Mouse (Mus musculus): Measurements from ENCODE around the gene Gm49486.
"Not testable (repeated sequence)": the region's sequence is repeated elsewhere in the genome, so short reads cannot be mapped to it uniquely, and the experiment has no call there.

Gene Gm49486

GRCm38 (mm10) chr15:79225780-79226179 is 3.4 kb upstream of the Gm49486 start:
- not testable (repeated sequence) for DNase-seq (ENCODE audit: low spot score in 2 of 2)

GRCm38 (mm10) chr15:79235268-79235667 is 6.1 kb downstream of the Gm49486 start:
- no peak for DNase-seq (ENCODE audit: low spot score in 2 of 2)

- no peak for DNase-seq (ENCODE audit: low spot score in 2 of 2)
Measured at GRCm38 (mm10) chr15:79238036-79238435, 8.8 kb downstream of the Gm49486 start.

GRCm38 (mm10) chr15:79242574-79243233 is 13.5 kb downstream of the Gm49486 start:
- no peak for DNase-seq (ENCODE audit: low spot score in 2 of 2)

GRCm38 (mm10) chr15:79243234-79244042 is 14.2 kb downstream of the Gm49486 start:
- DNase-seq (ENCODE audit: low spot score in 2 of 2) = peak; percentile 98 to 99

GRCm38 (mm10) chr15:79244071-79244893 is 15.1 kb downstream of the Gm49486 start:
- DNase-seq (ENCODE audit: low spot score in 2 of 2) = no peak

GRCm38 (mm10) chr15:79245321-79245720 is 16.1 kb downstream of the Gm49486 start:
- DNase-seq (ENCODE audit: low spot score in 2 of 2) = no peak

GRCm38 (mm10) chr15:79250236-79250635 is 21.0 kb downstream of the Gm49486 start:
- DNase-seq (ENCODE audit: low spot score in 2 of 2) = no peak

- DNase-seq (ENCODE audit: low spot score in 2 of 2) = no peak
Measured at GRCm38 (mm10) chr15:79251168-79251567, 22.0 kb downstream of the Gm49486 start.

- DNase-seq (ENCODE audit: low spot score in 2 of 2) = no peak
Measured at GRCm38 (mm10) chr15:79251781-79252491, 22.7 kb downstream of the Gm49486 start.

- DNase-seq (ENCODE audit: low spot score in 2 of 2) = no peak
Measured at GRCm38 (mm10) chr15:79252580-79252979, 23.4 kb downstream of the Gm49486 start.

- no peak for DNase-seq (ENCODE audit: low spot score in 2 of 2)
Measured at GRCm38 (mm10) chr15:79254661-79255060, 25.5 kb downstream of the Gm49486 start, which contains the start of gene Slc16a8. Slc16a8 (minus strand) TSS chr15:79254761.

- no peak for DNase-seq (ENCODE audit: low spot score in 2 of 2)
Measured at GRCm38 (mm10) chr15:79258521-79258920, 29.3 kb downstream of the Gm49486 start.

- peak in 1 of 2 experiments; percentile 20 for DNase-seq (ENCODE audit: low spot score in 2 of 2)
Measured at GRCm38 (mm10) chr15:79261095-79261725, 32.0 kb downstream of the Gm49486 start.

- no peak for DNase-seq (ENCODE audit: low spot score in 2 of 2)
Measured at GRCm38 (mm10) chr15:79261757-79262156, 32.6 kb downstream of the Gm49486 start.

GRCm38 (mm10) chr15:79262375-79262774 is 33.2 kb downstream of the Gm49486 start:
- DNase-seq (ENCODE audit: low spot score in 2 of 2) = no peak

- DNase-seq (ENCODE audit: low spot score in 2 of 2) = no peak
Measured at GRCm38 (mm10) chr15:79262786-79263309, 33.7 kb downstream of the Gm49486 start.

- DNase-seq (ENCODE audit: low spot score in 2 of 2) = no peak
Measured at GRCm38 (mm10) chr15:79263726-79264125, 34.5 kb downstream of the Gm49486 start.

GRCm38 (mm10) chr15:79265384-79265783 is 36.2 kb downstream of the Gm49486 start:
- no peak for DNase-seq (ENCODE audit: low spot score in 2 of 2)

GRCm38 (mm10) chr15:79268521-79268920 is 39.3 kb downstream of the Gm49486 start:
- DNase-seq (ENCODE audit: low spot score in 2 of 2) = no peak
